Mouse (Mus musculus) heart, embryonic 16.5 days (tissue): ENCODE measurements at regions not wholly inside any gene's neighbourhood (a gene's known extent, or its start where the extent isn't known, plus 50 kb on each side); places are given as distances from the start of the nearest gene placed in this dataset.

Experiments
- ATAC-seq: fragments of 200-750 bp; cut with Nextera tagmentation; replicated peaks from 2 replicates; pipeline ENCODE4 v1.8.0; 2017; ENCODE audit warnings: moderate number of reproducible peaks; ENCODE audit not compliant: insufficient read depth, low FRiP score; ENCODE audit errors: extremely low read depth
- H3K27ac ChIP-seq: fragments of 300-500 bp; sonication (generic); 2 replicates; pipeline ENCODE4 v1.5.1; 2014; ENCODE audit warnings: mild to moderate bottlenecking, low read length, control low read depth, moderate library complexity
- H3K27me3 ChIP-seq: fragments of 300-500 bp; sonication (generic); 2 replicates; pipeline ENCODE4 v1.6.1; 2014; ENCODE audit warnings: low read length, mixed read lengths; ENCODE audit not compliant: control insufficient read depth, insufficient read depth
- H3K36me3 ChIP-seq: fragments of 300-500 bp; sonication (generic); 2 replicates; pipeline ENCODE4 v1.6.1; 2014; ENCODE audit not compliant: control insufficient read depth, insufficient read depth
- H3K4me1 ChIP-seq: fragments of 300-500 bp; sonication (generic); 2 replicates; pipeline ENCODE4 v1.6.1; 2014; ENCODE audit warnings: low read length, mixed read lengths; ENCODE audit not compliant: control insufficient read depth, insufficient read depth
- H3K4me2 ChIP-seq: fragments of 300-500 bp; sonication (generic); 2 replicates; pipeline ENCODE4 v1.6.1; 2014; ENCODE audit warnings: low read depth, mild to moderate bottlenecking, control low read depth, low read length
- H3K4me3 ChIP-seq: fragments of 300-500 bp; sonication (generic); 2 replicates; pipeline ENCODE4 v1.5.1; 2014; ENCODE audit warnings: mild to moderate bottlenecking, control low read depth, low read length
- H3K9ac ChIP-seq: fragments of 300-500 bp; sonication (generic); 2 replicates; pipeline ENCODE4 v1.6.1; 2014; ENCODE audit warnings: low read length, control low read depth
- H3K9me3 ChIP-seq: fragments of 300-500 bp; sonication (generic); replicated peaks from 2 replicates; pipeline ENCODE4 v1.6.1; 2016; ENCODE audit warnings: low read length; ENCODE audit not compliant: control insufficient read depth
- WGBS: fragments of 180-500 bp; shearing (Covaris S2); extraction: QIAGEN DNeasy Blood & Tissue Kit; methylation state at CpG from one replicate; pipeline ENCODE4 v1.1.7; 2014; 5-methylcytosine and 5-hydroxymethylcytosine counted together

GRCm38 (mm10) chr6:35705587-35705986 is 165.9 kb upstream of the Mtpn start:
- no peaks in the 10 kb centered on the region for H3K27me3 ChIP-seq
- no peaks in the 10 kb centered on the region for H3K9me3 ChIP-seq
- no peaks in the 10 kb centered on the region for H3K4me1 ChIP-seq
- no peak overlapping the region for H3K9ac ChIP-seq
- H3K4me3 ChIP-seq: no peak overlapping the region
- H3K4me2 ChIP-seq: no peak overlapping the region
- H3K36me3 ChIP-seq: no peaks in the 10 kb centered on the region
- no peak overlapping the region for H3K27ac ChIP-seq
- 72% methylated on average over 3 of the region's 3 CpGs for WGBS
- ATAC-seq: no peak

GRCm38 (mm10) chr6:35667062-35667461 is 127.4 kb upstream of the Mtpn start:
- no peaks in the 10 kb centered on the region for H3K4me1 ChIP-seq
- no peak overlapping the region for H3K4me3 ChIP-seq
- H3K4me2 ChIP-seq: no peak overlapping the region
- WGBS: 72% methylated on average over 2 of the region's 2 CpGs
- no peak overlapping the region for H3K27ac ChIP-seq
- no peak overlapping the region for H3K9ac ChIP-seq
- no peaks in the 10 kb centered on the region for H3K9me3 ChIP-seq
- H3K27me3 ChIP-seq: no peaks in the 10 kb centered on the region
- H3K36me3 ChIP-seq: no peaks in the 10 kb centered on the region
- no peak for ATAC-seq

GRCm38 (mm10) chr6:35651401-35651800 is 111.7 kb upstream of the Mtpn start:
- Histone ChIP-seq H3K36me3 (no peaks in the 10 kb centered on the region), H3K9ac (no peak overlapping the region), H3K9me3 (no peaks in the 10 kb centered on the region), H3K27me3 (no peaks in the 10 kb centered on the region), H3K4me1 (no peaks in the 10 kb centered on the region), H3K27ac (no peak overlapping the region), H3K4me2 (no peak overlapping the region), H3K4me3 (no peak overlapping the region)
- 56% methylated on average over 4 of the region's 4 CpGs for WGBS
- no peak for ATAC-seq

- Histone ChIP-seq H3K27me3 (no peaks in the 10 kb centered on the region), H3K36me3 (no peaks in the 10 kb centered on the region), H3K4me2 (no peak overlapping the region), H3K4me1 (no peaks in the 10 kb centered on the region), H3K27ac (no peak overlapping the region), H3K9me3 (no peaks in the 10 kb centered on the region), H3K9ac (no peak overlapping the region), H3K4me3 (no peak overlapping the region)
- WGBS: 81% methylated on average over 7 of the region's 7 CpGs
- ATAC-seq: no peak
Measured at GRCm38 (mm10) chr6:35645210-35645609, 105.5 kb upstream of the Mtpn start.

GRCm38 (mm10) chr6:35640672-35641071 is 101.0 kb upstream of the Mtpn start:
- ATAC-seq: no peak
- no peak overlapping the region for H3K9ac ChIP-seq

GRCm38 (mm10) chr6:35608336-35608735 is 68.6 kb upstream of the Mtpn start:
- no peak overlapping the region for H3K27ac ChIP-seq
- no peaks in the 10 kb centered on the region for H3K4me1 ChIP-seq
- 68% methylated on average over 2 of the region's 2 CpGs for WGBS
- ATAC-seq: no peak
- H3K36me3 ChIP-seq: no peaks in the 10 kb centered on the region
- H3K9ac ChIP-seq: no peak overlapping the region
- H3K9me3 ChIP-seq: peaks cover 4% of the 10 kb centered on the region; the same call in 1 of the 2 replicates
- H3K4me2 ChIP-seq: no peak overlapping the region
- no peak overlapping the region for H3K4me3 ChIP-seq
- no peaks in the 10 kb centered on the region for H3K27me3 ChIP-seq

More at GRCm38 (mm10) chr6:35640672-35641071, 101.0 kb upstream of the Mtpn start:
- H3K36me3 ChIP-seq: no peaks in the 10 kb centered on the region
- H3K4me2 ChIP-seq: no peak overlapping the region
- no peak overlapping the region for H3K27ac ChIP-seq
- no peaks in the 10 kb centered on the region for H3K9me3 ChIP-seq
- no peak overlapping the region for H3K4me3 ChIP-seq
- H3K4me1 ChIP-seq: no peaks in the 10 kb centered on the region
- no peaks in the 10 kb centered on the region for H3K27me3 ChIP-seq

GRCm38 (mm10) chr6:35605100-35605499 is 65.4 kb upstream of the Mtpn start:
- H3K27ac ChIP-seq: no peak overlapping the region
- H3K9ac ChIP-seq: no peak overlapping the region
- no peak for ATAC-seq
- H3K4me1 ChIP-seq: no peaks in the 10 kb centered on the region
- no peak overlapping the region for H3K4me3 ChIP-seq
- H3K4me2 ChIP-seq: no peak overlapping the region
- 52% methylated on average over 3 of the region's 3 CpGs for WGBS
- H3K27me3 ChIP-seq: no peaks in the 10 kb centered on the region
- peaks cover 4% of the 10 kb centered on the region; the same call in 1 of the 2 replicates for H3K9me3 ChIP-seq
- H3K36me3 ChIP-seq: no peaks in the 10 kb centered on the region

- Histone ChIP-seq H3K4me1 (no peaks in the 10 kb centered on the region), H3K36me3 (no peaks in the 10 kb centered on the region), H3K9ac (no peak overlapping the region), H3K4me2 (no peak overlapping the region), H3K9me3 (no peaks in the 10 kb centered on the region), H3K27me3 (no peaks in the 10 kb centered on the region), H3K4me3 (no peak overlapping the region), H3K27ac (no peak overlapping the region)
- 78% methylated on average over 1 of the region's 1 CpGs for WGBS
- ATAC-seq: no peak
Measured at GRCm38 (mm10) chr6:35601373-35601772, 61.7 kb upstream of the Mtpn start.

- Histone ChIP-seq H3K9me3 (no peaks in the 10 kb centered on the region), H3K27ac (no peak overlapping the region), H3K4me2 (no peak overlapping the region), H3K4me1 (no peaks in the 10 kb centered on the region), H3K9ac (no peak overlapping the region), H3K27me3 (no peaks in the 10 kb centered on the region), H3K4me3 (no peak overlapping the region), H3K36me3 (no peaks in the 10 kb centered on the region)
- WGBS: 50% methylated on average over 1 of the region's 1 CpGs
- no peak for ATAC-seq
Measured at GRCm38 (mm10) chr6:35599841-35600240, 60.2 kb upstream of the Mtpn start.
